ENCODE assay signal across 19 mouse cellular contexts in genomic region chr4:40983686-40984085, GRCm38 (mm10). TPM values are rescaled to one million over a fixed set of nuclear protein-coding genes. Genes with fewer than 3 reads are reported as not detected.
DNase-seq lines count a peak whose midpoint lies in the region; ATAC-seq and TF ChIP-seq lines count a peak whose summit lies in the region.
"Had no signal": no experiment of that assay in that cellular context is flagged by ENCODE, and none has a peak within 500 bp of the region (broad histone marks: within the 10 kb centered on the region; RNA-seq: fewer than 3 reads in every experiment).

No protein-coding gene starts in this region.

- no peak for TF ChIP-seq CTCF in kidney, adult 2 months (conservative IDR thresholded peaks at IDR 0.05; ENCODE audit: insufficient read depth, insufficient read length, low read depth, low read length)
- no peak for TF ChIP-seq CTCF in gastrocnemius, adult 2 months (IDR thresholded peaks at IDR 0.05)

- intact Hi-C loops in gastrocnemius, adult 2 months (cut with DNase I), result no loop called here
- intact Hi-C loops in gastrocnemius, postnatal 36 days (cut with DNase I), result no loop called here
- intact Hi-C loops in heart, postnatal 25 days (cut with DNase I), result no loop called here

- H3K9ac ChIP-seq in hindbrain, embryonic 11.5 days (ENCODE audit: low read depth, low read length), result no peak overlapping the region
- H3K9ac ChIP-seq: heart, embryonic 13.5 days; limb, embryonic 12.5 days; liver, embryonic 14.5 days; neural tube, embryonic 12.5 days; stomach, embryonic 15.5 days had no signal

- ATAC-seq in hindbrain, embryonic 11.5 days (ENCODE audit: low FRiP score), result no peak
- ATAC-seq: hindbrain, postnatal 0 days; lung, postnatal 0 days had no signal

- no peak overlapping the region for H3K27ac ChIP-seq in kidney, adult 2 months (ENCODE audit: insufficient read depth, low read depth, low read length)
- H3K27ac ChIP-seq in gastrocnemius, adult 2 months, result peak overlapping the region; percentile 71
- no peak overlapping the region for H3K27ac ChIP-seq in limb, embryonic 10.5 days
- no peak overlapping the region for H3K27ac ChIP-seq in hindbrain, embryonic 11.5 days (ENCODE audit: low read depth, low read length)
- H3K27ac ChIP-seq: heart, embryonic 13.5 days; hindbrain, postnatal 0 days; limb, embryonic 12.5 days; liver, embryonic 14.5 days; midbrain, embryonic 10.5 days; neural tube, embryonic 12.5 days; stomach, embryonic 15.5 days had no signal

- peak; percentile 32 for DNase-seq in kidney, adult 2 months
- DNase-seq in kidney, adult 11 months, result no peak
- DNase-seq in gastrocnemius, adult 2 months, result peak; percentile 89
- peak; percentile 20 to 28 for DNase-seq in gastrocnemius, postnatal 36 days
- DNase-seq in heart, postnatal 25 days (ENCODE audit: low spot score), result peak; percentile 6
- DNase-seq in limb, embryonic 10.5 days (ENCODE audit: low spot score), result no peak
- no peak for DNase-seq in hindbrain, embryonic 11.5 days (ENCODE audit: low spot score)
- DNase-seq: cerebellum, postnatal 14 days; embryo, embryonic 11 days; spleen, adult 18-20 months; thymus, adult 2 months had no signal

- no peak for TF ChIP-seq POLR2A in kidney, adult 2 months (IDR thresholded peaks at IDR 0.05; ENCODE audit: low read depth, low read length)

- no peaks in the 10 kb centered on the region for H3K9me3 ChIP-seq in limb, embryonic 10.5 days (replicated peaks)
- no peaks in the 10 kb centered on the region for H3K9me3 ChIP-seq in hindbrain, embryonic 11.5 days (ENCODE audit: control insufficient read depth, low read length)
- H3K9me3 ChIP-seq: heart, embryonic 13.5 days; limb, embryonic 12.5 days; midbrain, embryonic 10.5 days; neural tube, embryonic 12.5 days; stomach, embryonic 15.5 days had no signal

- no peak overlapping the region for H3K4me3 ChIP-seq in kidney, adult 2 months (ENCODE audit: insufficient read depth, low read depth, low read length)
- no peak overlapping the region for H3K4me3 ChIP-seq in gastrocnemius, adult 2 months
- H3K4me3 ChIP-seq in limb, embryonic 10.5 days, result no peak overlapping the region
- H3K4me3 ChIP-seq in hindbrain, embryonic 11.5 days (ENCODE audit: low read depth, low read length), result no peak overlapping the region
- H3K4me3 ChIP-seq: heart, embryonic 13.5 days; limb, embryonic 12.5 days; midbrain, embryonic 10.5 days; neural tube, embryonic 12.5 days; stomach, embryonic 15.5 days had no signal

- H3K4me1 ChIP-seq in kidney, adult 2 months (ENCODE audit: control insufficient read depth, insufficient read depth, low read length), result no peaks in the 10 kb centered on the region
- no peaks in the 10 kb centered on the region for H3K4me1 ChIP-seq in limb, embryonic 10.5 days
- no peaks in the 10 kb centered on the region for H3K4me1 ChIP-seq in hindbrain, embryonic 11.5 days (replicated peaks; ENCODE audit: control insufficient read depth, insufficient read depth, low read length)
- H3K4me1 ChIP-seq: midbrain, embryonic 10.5 days; neural tube, embryonic 12.5 days; stomach, embryonic 15.5 days had no signal

- H3K27me3 ChIP-seq in kidney, adult 2 months (replicated peaks; ENCODE audit: control insufficient read depth, insufficient read depth, low read length), result no peaks in the 10 kb centered on the region
- H3K27me3 ChIP-seq in limb, embryonic 10.5 days (ENCODE audit: low read depth, poor library complexity, severe bottlenecking), result no peaks in the 10 kb centered on the region
- no peaks in the 10 kb centered on the region for H3K27me3 ChIP-seq in hindbrain, embryonic 11.5 days (ENCODE audit: control insufficient read depth, insufficient read depth, low read length)
- H3K27me3 ChIP-seq: heart, embryonic 13.5 days; limb, embryonic 12.5 days; neural tube, embryonic 12.5 days; stomach, embryonic 15.5 days had no signal

- 50% methylated on average over 1 of the region's 1 CpGs for WGBS in kidney, adult 2 months
- 93% methylated on average over 1 of the region's 1 CpGs for WGBS in limb, embryonic 10.5 days
- 87% methylated on average over 1 of the region's 1 CpGs for WGBS in hindbrain, embryonic 11.5 days

- no peak overlapping the region for H3K4me2 ChIP-seq in hindbrain, embryonic 11.5 days (replicated peaks; ENCODE audit: low read depth, low read length)
- H3K4me2 ChIP-seq: heart, embryonic 13.5 days; limb, embryonic 12.5 days; neural tube, embryonic 12.5 days; stomach, embryonic 15.5 days had no signal

- peaks cover 13% of the 10 kb centered on the region for H3K36me3 ChIP-seq in kidney, adult 2 months (ENCODE audit: control insufficient read depth, insufficient read depth, low read length)
- peaks cover 99% of the 10 kb centered on the region for H3K36me3 ChIP-seq in limb, embryonic 10.5 days
- H3K36me3 ChIP-seq in hindbrain, embryonic 11.5 days (ENCODE audit: control insufficient read depth, insufficient read depth, low read length), result no peaks in the 10 kb centered on the region

RNA-seq across cellular contexts. Expression of gene Nfx1, which starts 13.0 kb away (rescaled TPM):
- 24.3 and 25.8 TPM in 2 replicates for polyA plus RNA-seq in kidney, adult 2 months (2012; rRNA removed)
- 10 to 100 TPM; 22.6 to 22.7 TPM for total RNA-seq in gastrocnemius, adult 2 months (2021)
- total RNA-seq in gastrocnemius, postnatal 36 days (2021), result 10 to 100 TPM; 17.3 to 21.8 TPM
- 10 to 100 TPM; 20.1 to 21.3 TPM for total RNA-seq in heart, postnatal 25 days (2021)
- polyA plus RNA-seq in limb, embryonic 10.5 days (2016; fragmentation: Nextera tagmentation; extraction: Ambion mirVana), result 101 and 109 TPM in 2 replicates
- 95.7 and 105 TPM in 2 replicates for polyA plus RNA-seq in hindbrain, embryonic 11.5 days (2014; fragmentation: Nextera tagmentation; extraction: Ambion mirVana)

RNA-seq across cellular contexts. Expression of gene Chmp5, which starts 35.5 kb away (rescaled TPM):
- 25.7 and 41.9 TPM in 2 replicates for polyA plus RNA-seq in kidney, adult 2 months (2012; rRNA removed)
- total RNA-seq in gastrocnemius, adult 2 months (2021), result 10 to 100 TPM; 19.8 to 24.3 TPM
- 10 to 100 TPM; 21.2 to 21.6 TPM for total RNA-seq in gastrocnemius, postnatal 36 days (2021)
- total RNA-seq in heart, postnatal 25 days (2021), result 10 to 100 TPM; 33.7 to 35.9 TPM
- 85.9 and 92.7 TPM in 2 replicates for polyA plus RNA-seq in limb, embryonic 10.5 days (2016; fragmentation: Nextera tagmentation; extraction: Ambion mirVana)
- polyA plus RNA-seq in hindbrain, embryonic 11.5 days (2014; fragmentation: Nextera tagmentation; extraction: Ambion mirVana), result 173 and 178 TPM in 2 replicates

RNA-seq across cellular contexts. Expression of gene Bag1, which starts 35.6 kb away (rescaled TPM):
- polyA plus RNA-seq in kidney, adult 2 months (2012; rRNA removed), result 133 and 162 TPM in 2 replicates
- total RNA-seq in gastrocnemius, adult 2 months (2021), result 100 to 1,000 TPM; 201 to 232 TPM
- 100 to 1,000 TPM; 185 to 205 TPM for total RNA-seq in gastrocnemius, postnatal 36 days (2021)
- 100 to 1,000 TPM; 247 to 264 TPM for total RNA-seq in heart, postnatal 25 days (2021)
- polyA plus RNA-seq in limb, embryonic 10.5 days (2016; fragmentation: Nextera tagmentation; extraction: Ambion mirVana), result 225 and 227 TPM in 2 replicates
- polyA plus RNA-seq in hindbrain, embryonic 11.5 days (2014; fragmentation: Nextera tagmentation; extraction: Ambion mirVana), result 259 and 262 TPM in 2 replicates

Comparison
In these comparisons a context has a peak if more than half of its experiments do, and no peak if none do; other contexts are left out.
1. DNase-seq: peak in kidney, adult 2 months (single experiment), gastrocnemius, adult 2 months (single experiment), gastrocnemius, postnatal 36 days (2 of 2) and heart, postnatal 25 days (single experiment); none in kidney, adult 11 months (single experiment), limb, embryonic 10.5 days (single experiment) and hindbrain, embryonic 11.5 days (single experiment).